Mouse (Mus musculus) retina, postnatal 1 day (tissue): ENCODE measurements at regions not wholly inside any gene's neighbourhood (a gene's known extent, or its start where the extent isn't known, plus 50 kb on each side); places are given as distances from the start of the nearest gene placed in this dataset.

Experiments used
- DNase-seq: peaks from one replicate; pipeline ENCODE4 v3.0.0-alpha.2; 2012

- no peak for DNase-seq
These were observed 49.9 kb upstream of the Ado start for GRCm38 (mm10) chr10:67598590-67599047.
